Mouse (Mus musculus) kidney, adult 10 weeks (tissue): ENCODE data around the gene Spg21. TPM values are rescaled to one million over a fixed set of nuclear protein-coding genes. Genes with fewer than 3 reads are reported as not detected.

Experiments
- polyA plus RNA-seq: library from polyadenylated mRNA; stranded (reverse); fragments of 350-450 nt; fragmentation: Illumina TruSeq; extraction: RNeasy Lipid Tissue Mini Kit (QIAGEN cat#74804); gene quantifications from one replicate; pipeline ENCODE4 v1.2.3, GENCODE M21; 2014; ENCODE audit warnings: low read depth, low replicate concordance

The Spg21 gene
- polyA plus RNA-seq, result 145 TPM

GRCm38 (mm10) chr9:65460732-65461442, at the start of gene Spg21:
Gene Spg21 (plus strand): TSS chr9:65460947.

DNA sequence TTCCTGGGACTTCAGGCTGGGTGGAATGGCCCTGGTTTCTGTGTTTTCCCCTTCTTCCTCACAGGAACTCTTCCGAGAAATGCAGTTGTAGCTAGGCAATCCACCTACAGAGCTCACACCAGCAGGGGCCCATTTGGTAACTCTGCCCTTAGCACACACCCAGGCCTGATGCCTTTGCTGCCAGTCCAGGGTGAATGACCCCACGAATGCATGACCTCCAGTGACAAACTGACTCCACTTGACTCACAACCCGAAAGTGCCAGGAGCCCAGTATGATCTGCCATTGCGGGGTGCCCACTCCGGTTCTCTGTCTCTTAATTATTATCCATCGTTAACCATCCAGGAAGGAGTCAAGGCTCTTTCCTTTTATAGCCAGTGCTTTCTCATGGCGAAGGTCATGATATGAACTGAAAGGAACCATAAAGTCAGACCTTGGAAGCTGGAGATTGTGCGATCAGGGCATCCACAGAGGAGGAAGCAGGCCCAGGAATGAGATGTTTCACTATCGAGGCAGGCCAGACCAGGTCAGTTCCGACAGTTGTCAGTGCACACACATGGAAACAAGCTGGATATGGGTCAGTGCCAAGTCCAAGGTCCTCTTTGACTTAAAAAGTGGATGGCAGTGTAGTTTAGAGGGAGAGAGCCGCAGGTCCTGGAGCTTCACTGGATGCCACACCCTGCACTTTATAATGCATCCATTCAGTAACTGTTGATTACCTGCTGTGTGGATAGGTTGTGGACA, 37.8 kb upstream of the Spg21 start, which contains the start of gene Slc51b:
Gene Slc51b, minus strand, starts transcription at position 196 of the 742 bp plus-strand sequence.

GRCm38 (mm10) chr9:65435671-65436301, 25.0 kb upstream of the Spg21 start, which contains the start of gene Mtfmt:
Gene Mtfmt (plus strand): TSS chr9:65435782.

GRCm38 (mm10) chr9:65519807-65520504, 59.2 kb downstream of the Spg21 start, which contains the start of gene Ankdd1a:
Gene Ankdd1a (minus strand): TSS chr9:65520193.

Other genes with a start within 250 kb of the Spg21 start
- gene Cilp, start 195.8 kb upstream of the Spg21 start, polyA plus RNA-seq, result 0.20 TPM
- 286 TPM for gene Clpx, start 166.7 kb upstream of the Spg21 start, polyA plus RNA-seq
- 9.0 TPM for gene Pdcd7, start 114.8 kb upstream of the Spg21 start, polyA plus RNA-seq
- not detected for gene Ubap1l, start 99.9 kb upstream of the Spg21 start, polyA plus RNA-seq
- gene Kbtbd13, start 69.3 kb upstream of the Spg21 start, polyA plus RNA-seq, result 0.28 TPM
- 2.7 TPM for gene Rasl12, start 62.4 kb upstream of the Spg21 start, polyA plus RNA-seq
- gene Slc51b, start 38.0 kb upstream of the Spg21 start, polyA plus RNA-seq, result 94.6 TPM
- 15.0 TPM for gene Mtfmt, start 25.2 kb upstream of the Spg21 start, polyA plus RNA-seq
- gene Ankdd1a, start 59.2 kb downstream of the Spg21 start, polyA plus RNA-seq, result not detected
- 0.32 TPM for gene Plekho2, start 119.1 kb downstream of the Spg21 start, polyA plus RNA-seq
- gene Pif1, start 126.2 kb downstream of the Spg21 start, polyA plus RNA-seq, result not detected
- 70.9 TPM for gene Rbpms2, start 168.7 kb downstream of the Spg21 start, polyA plus RNA-seq
- 60.8 TPM for gene Oaz2, start 207.1 kb downstream of the Spg21 start, polyA plus RNA-seq